Mouse (Mus musculus) megakaryocyte-erythroid progenitor cell, adult 5-6 weeks (primary cell): ENCODE results near the gene Zcchc14. TPM values are rescaled to one million over a fixed set of nuclear protein-coding genes. Genes with fewer than 3 reads are reported as not detected.

Source experiments
- ATAC-seq: replicated peaks from 2 replicates; pipeline ENCODE4 v1.8.0; 2016; ENCODE audit warnings: mild to moderate bottlenecking, inconsistent platforms; ENCODE audit not compliant: severe bottlenecking, poor library complexity, low FRiP score, low TSS enrichment
- total RNA-seq, 2 experiments: library from RNA; stranded (forward) in 1 of 2; stranded (reverse) in 1 of 2; fragments of 200-1000, 215-1000 nt in 1 of 2; fragments of >200 nt in 1 of 2; fragmentation: Nextera tagmentation in 1 of 2; gene quantifications; 2 replicates each; pipeline ENCODE4 v1.2.3; 2014 to 2017

Gene Zcchc14
- total RNA-seq (2014; fragmentation: Nextera tagmentation) (not detected in 2 replicates), total RNA-seq (2017) (0.08 TPM in 1 of 2 replicates, not detected in the other)

GRCm38 (mm10) chr8:121652774-121653323 is at the start of gene Zcchc14:
Zcchc14 (minus strand) TSS chr8:121652901.
- ATAC-seq: peak; percentile 73

- ATAC-seq: no peak
Measured at GRCm38 (mm10) chr8:121699936-121700335, 47.2 kb upstream of the Zcchc14 start.

GRCm38 (mm10) chr8:121698615-121699101 is 46.0 kb upstream of the Zcchc14 start:
- no peak for ATAC-seq

- ATAC-seq: no peak
Measured at GRCm38 (mm10) chr8:121697735-121698614, 45.3 kb upstream of the Zcchc14 start.

GRCm38 (mm10) chr8:121695585-121696184 is 43.0 kb upstream of the Zcchc14 start:
- ATAC-seq: no peak

GRCm38 (mm10) chr8:121694453-121694852 is 41.8 kb upstream of the Zcchc14 start:
- ATAC-seq: peak; percentile 66

- no peak for ATAC-seq
Measured at GRCm38 (mm10) chr8:121688496-121688895, 35.8 kb upstream of the Zcchc14 start.

GRCm38 (mm10) chr8:121687455-121688161 is 34.9 kb upstream of the Zcchc14 start:
- no peak for ATAC-seq

- ATAC-seq: no peak
Measured at GRCm38 (mm10) chr8:121685419-121685818, 32.7 kb upstream of the Zcchc14 start.

- ATAC-seq: no peak
Measured at GRCm38 (mm10) chr8:121683083-121683832, 30.6 kb upstream of the Zcchc14 start.

- no peak for ATAC-seq
Measured at GRCm38 (mm10) chr8:121681457-121681856, 28.8 kb upstream of the Zcchc14 start.

GRCm38 (mm10) chr8:121680896-121681295 is 28.2 kb upstream of the Zcchc14 start:
- no peak for ATAC-seq

- no peak for ATAC-seq
Measured at GRCm38 (mm10) chr8:121678696-121679095, 26.0 kb upstream of the Zcchc14 start.

- ATAC-seq: no peak
Measured at GRCm38 (mm10) chr8:121675701-121676100, 23.0 kb upstream of the Zcchc14 start.

- no peak for ATAC-seq
Measured at GRCm38 (mm10) chr8:121675161-121675560, 22.5 kb upstream of the Zcchc14 start.

GRCm38 (mm10) chr8:121674524-121674923 is 21.8 kb upstream of the Zcchc14 start:
- no peak for ATAC-seq

GRCm38 (mm10) chr8:121673917-121674316 is 21.2 kb upstream of the Zcchc14 start:
- no peak for ATAC-seq

GRCm38 (mm10) chr8:121673153-121673552 is 20.5 kb upstream of the Zcchc14 start:
- no peak for ATAC-seq

GRCm38 (mm10) chr8:121669208-121669607 is 16.5 kb upstream of the Zcchc14 start:
- ATAC-seq: no peak
